Mouse (Mus musculus) embryonic fibroblast, embryonic 13.5 days (primary cell): ENCODE measurements at regions not wholly inside any gene's neighbourhood (a gene's known extent, or its start where the extent isn't known, plus 50 kb on each side); places are given as distances from the start of the nearest gene placed in this dataset.

Source experiments
- H3K27ac ChIP-seq: 2 replicates; pipeline ENCODE4 v1.5.1; 2012; ENCODE audit warnings: low read length, control low read depth, inconsistent platforms; ENCODE audit not compliant: insufficient read depth
- H3K4me1 ChIP-seq: 2 replicates; pipeline ENCODE4 v1.6.1; 2011; ENCODE audit warnings: low read length; ENCODE audit not compliant: control insufficient read depth, insufficient read depth
- H3K4me3 ChIP-seq: 2 replicates; pipeline ENCODE4 v1.5.1; 2011; ENCODE audit warnings: mild to moderate bottlenecking, control low read depth, low read length; ENCODE audit not compliant: insufficient read depth
- CTCF ChIP-seq: IDR thresholded peaks from 2 replicates; pipeline ENCODE4 v1.5.1; 2011; ENCODE audit warnings: mild to moderate bottlenecking, control low read depth, low read length, moderate library complexity, borderline replicate concordance; ENCODE audit not compliant: insufficient read depth
- POLR2A ChIP-seq: IDR thresholded peaks from 2 replicates; pipeline ENCODE4 v1.6.1; 2011; ENCODE audit warnings: low read depth, mild to moderate bottlenecking, control low read depth, low read length, moderate library complexity

- no peak overlapping the region for H3K27ac ChIP-seq
- H3K4me3 ChIP-seq: no peak overlapping the region
- no peak for TF ChIP-seq CTCF
- TF ChIP-seq POLR2A: no peak
- H3K4me1 ChIP-seq: no peaks in the 10 kb centered on the region
These were observed 642.5 kb downstream of the Defb40 start for GRCm38 (mm10) chr8:18335576-18335975.

GRCm38 (mm10) chr8:18328521-18328920, 649.5 kb downstream of the Defb40 start:
- H3K4me1 ChIP-seq: no peaks in the 10 kb centered on the region
- H3K4me3 ChIP-seq: no peak overlapping the region
- TF ChIP-seq CTCF (no peak), POLR2A (no peak)
- H3K27ac ChIP-seq: no peak overlapping the region

- no peak overlapping the region for H3K4me3 ChIP-seq
- TF ChIP-seq POLR2A: no peak
- TF ChIP-seq CTCF: no peak
- no peak overlapping the region for H3K27ac ChIP-seq
- no peaks in the 10 kb centered on the region for H3K4me1 ChIP-seq
These were observed 661.6 kb downstream of the Defb40 start for GRCm38 (mm10) chr8:18316488-18316887.

GRCm38 (mm10) chr8:18311597-18311996, 666.5 kb downstream of the Defb40 start:
- H3K27ac ChIP-seq: no peak overlapping the region
- TF ChIP-seq CTCF: no peak
- TF ChIP-seq POLR2A: no peak
- no peak overlapping the region for H3K4me3 ChIP-seq
- H3K4me1 ChIP-seq: no peaks in the 10 kb centered on the region

- Histone ChIP-seq H3K27ac (no peak overlapping the region), H3K4me3 (no peak overlapping the region), H3K4me1 (no peaks in the 10 kb centered on the region)
- TF ChIP-seq CTCF: no peak
- TF ChIP-seq POLR2A: no peak
These were observed 667.1 kb downstream of the Defb40 start for GRCm38 (mm10) chr8:18310927-18311326.

GRCm38 (mm10) chr8:18287536-18288237, 690.4 kb downstream of the Defb40 start:
- Histone ChIP-seq H3K4me3 (no peak overlapping the region), H3K4me1 (no peaks in the 10 kb centered on the region), H3K27ac (no peak overlapping the region)
- TF ChIP-seq POLR2A (no peak), CTCF (no peak)

GRCm38 (mm10) chr8:18279932-18280331, 698.1 kb downstream of the Defb40 start:
- Histone ChIP-seq H3K4me1 (no peaks in the 10 kb centered on the region), H3K4me3 (no peak overlapping the region), H3K27ac (no peak overlapping the region)
- TF ChIP-seq CTCF (no peak), POLR2A (no peak)

GRCm38 (mm10) chr8:18268301-18268700, 709.8 kb downstream of the Defb40 start:
- TF ChIP-seq POLR2A: no peak
- no peak for TF ChIP-seq CTCF
- no peaks in the 10 kb centered on the region for H3K4me1 ChIP-seq
- H3K27ac ChIP-seq: no peak overlapping the region
- H3K4me3 ChIP-seq: no peak overlapping the region

- Histone ChIP-seq H3K4me3 (no peak overlapping the region), H3K27ac (no peak overlapping the region), H3K4me1 (no peaks in the 10 kb centered on the region)
- no peak for TF ChIP-seq CTCF
These were observed 719.6 kb downstream of the Defb40 start for GRCm38 (mm10) chr8:18258287-18258961.

- TF ChIP-seq CTCF: no peak
- no peaks in the 10 kb centered on the region for H3K4me1 ChIP-seq
- no peak overlapping the region for H3K4me3 ChIP-seq
- no peak overlapping the region for H3K27ac ChIP-seq
These were observed 731.8 kb downstream of the Defb40 start for GRCm38 (mm10) chr8:18246299-18246698.
